Mouse (Mus musculus) ES-CJ7 (cell line): Measurements from ENCODE around the gene Fam13c.

Source experiments
- DNase-seq: peaks from one replicate; pipeline ENCODE4 v3.0.0; 2011; ENCODE audit warnings: low read depth, low spot score

The Fam13c gene

GRCm38 (mm10) chr10:70520143-70521131, 80.2 kb downstream of the Fam13c start:
- DNase-seq: peak; percentile 51

- no peak for DNase-seq
Observed at GRCm38 (mm10) chr10:70521379-70521778, 81.1 kb downstream of the Fam13c start.

DNA sequence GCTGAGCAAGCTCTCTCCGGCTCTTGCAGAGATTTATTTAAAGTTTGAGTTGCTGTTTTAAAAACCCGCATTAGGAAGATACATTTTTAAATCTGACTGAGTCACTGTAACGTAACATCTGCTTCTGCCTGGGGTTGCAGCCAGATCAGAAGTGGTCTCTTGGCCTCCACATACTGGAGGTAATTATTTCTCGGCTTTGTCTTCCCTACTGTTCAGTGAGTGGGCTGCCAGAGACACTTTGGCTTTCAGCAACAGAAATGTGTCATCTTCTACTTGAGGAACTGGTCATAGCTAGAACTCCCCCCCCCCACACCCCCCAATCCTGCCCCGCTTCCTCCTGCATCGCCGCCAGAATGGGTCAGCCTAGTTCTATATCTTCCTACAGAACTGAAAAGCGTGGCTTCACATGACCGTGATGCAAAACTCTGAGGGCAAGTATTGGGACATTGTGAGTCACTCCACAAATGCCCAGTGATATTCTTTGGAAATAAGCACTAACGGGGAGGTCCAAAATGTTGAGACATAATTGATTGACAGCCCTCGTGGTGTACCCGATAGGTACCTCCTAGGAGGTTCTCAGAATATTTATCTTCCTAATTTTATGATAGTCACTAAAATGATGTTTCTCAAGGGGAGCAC, 90.0 kb downstream of the Fam13c start:
- DNase-seq: no peak

DNA sequence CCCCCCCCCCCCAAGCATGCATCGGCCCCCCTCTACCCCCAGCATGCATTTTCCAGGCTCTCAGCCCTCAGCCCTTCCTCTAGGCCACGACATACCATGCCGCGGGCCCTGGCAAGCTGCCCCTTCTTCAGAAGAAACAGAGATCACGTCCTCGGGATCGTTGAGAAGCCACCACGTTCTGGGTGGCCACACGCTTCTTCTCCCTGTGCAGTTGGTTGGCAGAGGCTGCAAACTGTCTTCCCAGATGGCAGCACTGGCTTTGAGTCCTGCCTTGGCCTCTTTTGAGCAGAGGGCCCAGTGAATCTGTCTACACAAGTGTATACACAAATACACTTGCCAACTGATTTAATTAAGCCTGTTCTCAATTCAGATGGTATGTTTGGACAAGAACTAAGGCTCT, 92.0 kb downstream of the Fam13c start:
- DNase-seq: no peak

- no peak for DNase-seq
Observed at GRCm38 (mm10) chr10:70533301-70533781, 93.1 kb downstream of the Fam13c start.

DNA sequence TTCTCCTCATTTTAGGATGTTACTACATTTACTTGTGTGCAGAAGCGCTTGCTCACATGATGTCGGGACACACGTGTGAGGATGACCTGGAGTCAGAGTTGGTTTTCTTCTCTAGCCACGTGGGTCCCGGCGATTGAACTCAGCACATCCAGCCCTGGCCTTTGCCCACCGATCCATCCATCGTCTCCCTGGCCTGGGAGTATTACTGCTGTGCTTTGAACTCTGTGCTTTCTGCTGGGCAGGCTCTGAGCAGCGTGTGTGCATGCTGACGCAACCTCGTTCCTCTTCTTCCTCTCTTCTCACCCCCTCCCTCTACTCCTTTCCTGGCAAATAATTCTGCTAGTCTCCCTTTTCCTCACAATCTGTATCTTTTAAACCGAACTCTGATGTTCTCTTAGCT, 93.7 kb downstream of the Fam13c start:
- DNase-seq: no peak

DNA sequence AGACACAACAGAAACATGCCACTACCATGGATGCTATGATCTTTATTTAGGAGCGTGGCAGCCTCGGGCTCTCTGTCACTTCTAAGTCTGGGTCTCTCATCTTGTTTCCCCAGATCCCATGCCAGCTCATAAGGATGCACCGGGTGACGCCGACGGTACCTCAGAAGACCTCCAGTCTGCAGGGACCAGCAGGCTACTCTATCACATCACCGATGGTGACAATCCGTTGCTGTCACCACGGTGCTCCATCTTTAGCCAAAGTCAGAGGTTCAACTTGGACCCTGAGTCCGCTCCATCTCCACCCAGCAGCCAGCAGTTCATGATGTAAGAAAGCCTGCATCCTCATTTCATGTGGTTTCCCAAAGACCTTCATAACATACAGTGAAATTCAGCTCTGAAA, 94.3 kb downstream of the Fam13c start:
- DNase-seq: no peak

DNA sequence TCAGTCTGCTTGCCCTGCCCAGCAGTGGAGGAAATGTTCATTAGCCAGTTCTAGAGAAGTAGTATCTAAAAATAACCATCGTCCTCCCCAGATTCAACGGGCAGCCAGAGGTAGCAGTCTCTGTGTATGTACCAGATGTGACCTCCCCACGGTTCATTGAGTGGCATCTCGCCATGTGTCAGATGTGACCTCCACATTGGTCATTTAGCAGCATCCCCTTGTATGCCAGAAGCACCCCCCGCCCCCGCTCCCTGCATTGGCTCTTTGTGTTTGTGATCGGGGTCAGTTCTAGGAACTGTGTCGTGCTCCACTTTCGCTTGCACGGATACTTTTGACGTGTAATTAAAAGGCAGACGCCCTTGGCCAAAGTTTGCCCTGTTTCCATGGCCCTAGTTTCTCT, 95.1 kb downstream of the Fam13c start:
- DNase-seq: no peak

DNA sequence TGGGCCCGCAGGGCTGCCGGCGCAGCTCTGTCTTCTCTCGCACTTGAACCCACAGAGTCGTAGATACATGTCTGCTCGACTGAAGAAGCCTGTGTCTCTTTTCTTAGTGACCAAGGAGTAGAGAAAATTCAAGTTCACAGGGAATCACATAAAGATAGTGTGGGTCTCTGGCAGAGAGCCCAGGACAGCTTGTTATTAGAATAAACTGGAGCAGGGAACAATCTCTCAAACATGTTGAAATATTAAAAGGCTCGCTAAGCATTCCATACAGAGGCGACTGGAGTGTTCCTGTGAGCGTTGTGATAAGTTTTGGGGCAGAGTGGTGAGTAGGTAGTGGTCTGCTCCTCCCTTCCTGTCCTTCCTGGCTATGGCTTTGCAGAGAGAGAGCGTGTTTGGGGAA, 97.4 kb downstream of the Fam13c start:
- DNase-seq: no peak

GRCm38 (mm10) chr10:70539251-70539650, 99.0 kb downstream of the Fam13c start:
- no peak for DNase-seq

DNA sequence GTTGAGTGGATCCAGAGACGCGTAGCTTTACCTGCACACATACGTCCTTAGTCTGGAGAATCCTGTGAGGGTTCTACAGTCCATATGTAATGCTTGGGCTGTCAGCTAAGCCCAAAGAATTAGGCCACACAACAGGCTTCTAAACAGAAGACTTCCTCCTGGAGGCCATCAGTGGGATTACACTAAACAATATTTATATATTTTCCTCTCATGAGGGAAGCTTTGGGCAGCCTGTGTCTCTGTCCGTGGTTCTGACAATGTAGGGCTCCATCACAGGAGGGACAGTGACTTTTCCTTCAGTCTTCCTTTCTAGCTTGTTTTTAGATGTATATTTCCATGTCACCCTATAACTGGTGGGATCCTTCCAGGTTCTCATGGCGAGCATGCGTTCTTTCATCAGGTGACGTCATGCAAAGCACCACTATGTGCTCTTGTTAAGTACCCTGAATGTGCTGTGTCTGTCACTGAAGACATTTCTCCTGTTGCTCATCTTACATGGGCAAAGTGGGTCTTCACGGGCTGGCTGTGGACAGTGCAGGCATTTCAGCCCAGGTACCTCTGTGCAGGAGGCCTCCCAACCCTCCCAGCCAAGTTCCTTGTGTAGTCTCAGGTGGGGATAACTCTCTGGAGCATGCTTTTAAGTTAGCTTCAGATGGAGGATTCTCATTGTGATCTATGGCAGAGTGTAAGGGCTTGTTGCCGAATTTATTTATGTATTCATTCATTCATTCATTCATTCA, 100.3 kb downstream of the Fam13c start:
- peak; percentile 63 for DNase-seq

DNA sequence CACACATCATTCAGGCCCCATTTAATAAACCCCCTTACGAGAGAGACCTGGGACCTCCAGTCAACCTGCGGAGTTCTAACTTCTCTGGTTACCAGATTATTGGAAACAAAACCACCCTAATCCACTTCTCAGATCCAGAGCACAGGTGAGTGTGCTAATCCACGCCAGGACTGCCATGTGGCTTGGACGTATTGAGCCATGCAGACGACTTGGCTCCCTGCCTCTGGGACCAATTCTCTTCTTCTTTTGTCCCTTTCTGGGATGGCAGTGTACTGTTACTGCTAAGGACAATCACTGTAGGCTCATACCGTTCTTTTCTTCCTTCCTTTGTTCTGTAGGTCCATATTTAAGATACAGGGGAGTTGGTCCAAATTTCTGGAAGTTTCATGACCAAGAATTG, 102.6 kb downstream of the Fam13c start:
- no peak for DNase-seq

DNA sequence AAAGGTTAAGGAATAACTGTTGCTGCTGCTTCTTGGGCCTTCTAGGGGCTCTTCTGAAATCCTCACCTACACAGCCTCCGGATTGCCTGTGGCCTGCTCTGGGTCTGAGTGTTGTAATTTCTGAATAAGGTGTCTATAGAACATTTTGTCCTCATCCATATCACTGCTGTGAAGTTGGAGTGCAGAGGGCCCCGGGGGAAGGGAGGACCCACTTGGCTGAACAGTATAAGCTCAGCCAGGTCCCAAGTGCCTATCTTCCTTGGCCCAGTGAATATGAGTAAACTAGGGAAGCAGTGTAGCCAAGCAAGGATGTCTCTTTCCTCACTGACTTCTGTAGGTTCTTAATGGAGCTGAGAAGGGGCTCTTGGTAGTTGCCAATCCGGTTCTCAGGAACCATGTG, 112.2 kb downstream of the Fam13c start:
- no peak for DNase-seq

DNA sequence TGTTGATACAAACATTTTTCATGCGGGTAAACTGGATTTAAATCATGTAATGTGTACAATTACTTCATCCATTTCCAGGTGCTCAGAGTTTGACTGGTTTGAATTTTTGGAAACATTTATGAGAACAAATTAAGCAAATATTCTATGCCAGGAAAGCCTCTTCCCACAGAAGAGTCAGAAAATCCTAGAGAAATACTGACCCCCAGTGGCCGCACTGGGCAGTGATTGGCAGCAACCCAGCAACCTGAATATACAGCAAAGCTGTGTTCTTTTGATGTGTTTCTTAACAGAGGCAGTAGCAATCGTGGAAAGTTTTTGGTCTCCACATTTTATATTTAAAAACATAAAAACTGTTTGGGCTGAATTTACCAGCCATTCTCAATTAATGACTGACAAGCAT, 123.4 kb downstream of the Fam13c start:
- DNase-seq: peak; percentile 34

- DNase-seq: no peak
Observed at GRCm38 (mm10) chr10:70581556-70582211, 141.4 kb downstream of the Fam13c start.

DNA sequence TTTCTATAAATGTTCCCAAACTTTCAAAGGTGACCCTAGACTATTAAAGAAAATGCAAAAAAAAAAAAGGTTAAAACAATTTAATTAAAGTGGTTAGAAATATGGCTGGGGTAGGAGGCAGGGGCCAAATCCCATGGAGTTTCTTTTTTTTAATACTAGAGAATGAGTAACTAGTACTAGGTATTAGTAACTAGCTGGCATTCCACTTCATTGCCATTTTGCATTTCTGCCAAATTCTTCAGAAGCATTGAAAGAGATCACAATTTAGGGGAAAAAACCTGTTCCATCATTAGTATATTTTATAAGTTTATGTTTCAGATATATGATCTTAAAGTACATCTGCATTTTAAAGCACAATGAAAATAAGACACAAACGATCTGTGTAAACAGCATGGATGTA, 143.9 kb downstream of the Fam13c start:
- DNase-seq: no peak

DNA sequence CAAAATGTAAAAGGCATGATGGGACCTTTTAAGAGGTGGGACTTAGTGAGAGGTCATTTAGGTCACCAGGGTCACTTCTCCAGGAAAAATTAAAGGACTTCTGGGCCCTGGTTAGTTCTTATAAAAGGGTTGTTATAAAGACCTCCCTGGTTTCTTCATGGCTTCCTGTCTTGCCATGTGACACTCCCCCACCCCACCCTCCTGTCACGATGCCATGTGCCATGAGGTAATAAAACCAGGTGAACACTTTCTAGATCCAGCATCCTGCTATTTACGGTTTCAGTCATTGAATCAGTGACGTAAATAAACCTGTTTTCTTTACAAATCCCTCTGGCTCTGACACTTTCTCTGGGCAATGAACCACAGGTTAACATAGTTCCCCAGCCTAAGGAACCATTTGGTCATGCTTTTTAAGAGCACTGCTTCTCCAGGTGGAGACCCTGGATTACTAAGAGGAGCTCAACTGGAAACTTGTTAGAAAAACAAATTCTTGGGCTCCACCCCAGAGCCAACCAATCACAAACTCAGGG, 146.7 kb downstream of the Fam13c start:
- DNase-seq: no peak

- DNase-seq: peak; percentile 67
Observed at GRCm38 (mm10) chr10:70594007-70594406, 153.7 kb downstream of the Fam13c start.

GRCm38 (mm10) chr10:70598081-70598515, 157.8 kb downstream of the Fam13c start:
- peak; percentile 73 for DNase-seq

GRCm38 (mm10) chr10:70598516-70599125, 158.3 kb downstream of the Fam13c start:
- no peak for DNase-seq
